Mouse (Mus musculus) lung, postnatal 36 days (tissue): ENCODE results near the gene Zfp111.

Source experiments
- DNase-seq: peaks from one replicate; pipeline ENCODE4 v3.0.0; 2022; ENCODE audit warnings: mixed read lengths

Gene Zfp111

GRCm38 (mm10) chr7:24211343-24211742 lies at the start of gene Zfp111:
Gene Zfp111, minus strand, starts transcription at chr7:24211443.
- no peak for DNase-seq

GRCm38 (mm10) chr7:24260000-24260312 lies 48.7 kb upstream of the Zfp111 start:
- no peak for DNase-seq

DNA sequence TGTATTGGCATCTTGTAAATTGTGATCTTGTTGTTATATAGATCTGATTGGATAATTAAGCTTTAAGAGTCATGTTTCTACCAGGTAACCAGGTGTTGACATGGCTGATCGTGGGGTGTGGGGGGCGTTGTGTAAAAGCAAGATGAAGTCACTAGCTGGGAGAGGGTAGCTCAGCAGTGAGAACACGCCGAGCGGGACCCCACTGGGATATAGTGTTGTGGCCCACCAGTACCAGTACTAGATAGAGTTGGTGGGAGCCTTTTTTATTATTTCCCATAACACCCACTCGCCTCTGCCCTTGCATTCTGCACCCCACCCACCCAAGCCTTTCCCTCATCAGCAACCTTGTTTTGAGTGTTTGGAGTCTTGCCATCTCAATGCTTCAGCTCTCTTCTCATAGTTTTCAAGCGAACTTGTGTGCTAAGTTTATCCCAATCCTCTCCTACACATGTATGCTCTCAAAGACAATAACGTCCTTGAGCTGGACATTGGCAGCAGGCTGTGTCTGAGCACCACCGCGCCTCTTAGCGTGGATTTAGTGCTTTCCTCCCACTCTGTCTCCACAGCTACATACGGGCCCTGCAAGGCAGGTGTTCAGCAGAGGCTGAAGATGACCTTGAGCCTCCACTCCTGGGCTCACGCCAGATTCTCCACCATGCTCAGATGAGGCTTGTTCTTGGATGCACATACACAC lies 48.2 kb upstream of the Zfp111 start:
- peak; percentile 10 for DNase-seq

- DNase-seq, result peak; percentile 95
Measured at GRCm38 (mm10) chr7:24254633-24255474, 43.6 kb upstream of the Zfp111 start, which contains the start of gene Zfp108. Gene Zfp108, plus strand, starts transcription at chr7:24254794.

DNA sequence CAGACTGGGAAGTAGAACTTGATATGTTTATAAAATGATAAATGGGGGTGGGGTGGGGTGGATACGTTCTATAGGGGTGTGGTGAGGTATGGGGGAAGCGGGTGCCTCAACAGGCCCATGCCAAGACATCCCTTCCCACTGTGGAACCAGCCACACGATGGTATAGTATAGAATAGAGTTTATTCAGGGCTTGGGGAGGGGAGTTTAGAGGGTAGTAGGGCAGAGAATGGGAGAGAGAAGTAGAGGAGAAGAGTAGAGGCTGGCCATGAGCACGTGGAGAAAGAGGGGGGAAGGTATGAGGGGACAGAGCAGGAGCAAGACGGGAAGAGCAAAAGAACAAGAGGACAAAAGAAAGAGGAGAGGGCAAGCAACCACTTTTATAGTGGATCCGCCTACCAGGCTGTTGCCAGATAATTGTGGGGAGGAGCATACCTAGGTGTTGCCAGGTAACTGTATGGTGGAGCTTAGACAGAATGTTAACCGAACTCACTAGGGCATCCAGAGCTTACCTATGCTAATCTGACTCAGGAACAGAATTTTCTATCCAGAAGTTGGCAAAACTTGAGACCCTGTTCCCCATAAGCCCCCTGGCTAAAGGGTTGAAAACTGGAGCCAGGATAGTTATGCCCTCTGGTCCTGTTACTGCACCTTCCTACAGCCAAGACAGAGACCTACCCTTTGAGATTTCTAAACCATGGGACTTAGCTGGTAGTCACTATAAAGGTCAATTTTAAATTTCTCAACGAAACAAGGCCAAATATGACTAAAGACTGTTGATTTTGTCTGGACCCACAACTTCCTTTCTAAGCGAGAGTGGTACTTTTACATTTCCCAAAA lies 42.8 kb upstream of the Zfp111 start:
- DNase-seq, result no peak

- DNase-seq, result peak; percentile 81
Measured at GRCm38 (mm10) chr7:24237040-24237791, 26.0 kb upstream of the Zfp111 start, which contains the start of gene Zfp109. Gene Zfp109, minus strand, starts transcription at chr7:24237560.

DNA sequence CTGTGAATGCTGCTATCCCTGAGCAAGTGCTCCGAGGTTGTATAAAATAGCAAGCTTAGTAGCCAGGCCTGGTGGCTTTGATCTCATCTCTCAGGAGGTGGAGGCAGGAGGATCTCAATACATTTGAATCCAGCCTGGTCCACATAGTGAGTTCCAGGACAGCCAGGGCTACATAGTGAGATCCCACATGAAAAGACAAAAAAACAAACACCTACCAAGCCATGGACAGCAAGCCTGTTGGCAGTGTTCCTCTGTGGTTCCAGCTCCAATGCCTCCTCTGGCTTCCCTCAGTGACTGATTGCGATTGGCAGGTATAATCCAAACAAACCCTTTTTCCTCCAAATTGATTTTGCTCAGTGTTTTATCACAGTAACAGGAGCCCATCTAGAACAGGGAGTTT lies 947 bp downstream of the Zfp111 start:
- no peak for DNase-seq

DNA sequence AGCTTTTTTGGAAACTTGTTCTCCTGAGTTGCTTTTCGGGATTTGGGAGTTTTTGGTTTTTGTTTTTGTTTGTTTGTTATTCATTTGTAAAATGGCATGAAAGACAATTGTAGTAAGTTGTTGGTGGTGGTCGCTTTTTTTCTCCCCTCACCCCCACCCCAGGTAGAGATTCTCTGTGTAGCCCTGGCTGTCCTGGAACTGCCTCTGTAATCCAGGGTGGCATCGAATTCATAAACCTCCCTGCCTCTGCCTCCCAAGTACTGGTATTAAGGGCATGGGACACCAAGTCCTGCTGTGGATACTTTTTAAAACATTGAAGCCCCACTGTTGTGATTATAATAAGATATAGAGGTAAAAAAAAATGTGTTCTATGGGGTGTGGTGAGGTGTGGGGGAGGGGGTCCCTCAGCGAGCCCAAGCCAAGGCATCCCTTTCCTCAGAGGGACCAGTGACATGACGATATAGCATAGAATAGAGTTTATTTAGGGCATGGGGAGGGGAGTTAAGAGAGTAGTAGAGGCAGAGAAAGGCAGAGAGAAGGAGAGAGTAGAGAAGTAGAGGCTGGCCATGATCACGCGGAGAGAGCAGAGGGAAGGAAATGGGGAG lies 2.9 kb downstream of the Zfp111 start:
- no peak for DNase-seq

DNA sequence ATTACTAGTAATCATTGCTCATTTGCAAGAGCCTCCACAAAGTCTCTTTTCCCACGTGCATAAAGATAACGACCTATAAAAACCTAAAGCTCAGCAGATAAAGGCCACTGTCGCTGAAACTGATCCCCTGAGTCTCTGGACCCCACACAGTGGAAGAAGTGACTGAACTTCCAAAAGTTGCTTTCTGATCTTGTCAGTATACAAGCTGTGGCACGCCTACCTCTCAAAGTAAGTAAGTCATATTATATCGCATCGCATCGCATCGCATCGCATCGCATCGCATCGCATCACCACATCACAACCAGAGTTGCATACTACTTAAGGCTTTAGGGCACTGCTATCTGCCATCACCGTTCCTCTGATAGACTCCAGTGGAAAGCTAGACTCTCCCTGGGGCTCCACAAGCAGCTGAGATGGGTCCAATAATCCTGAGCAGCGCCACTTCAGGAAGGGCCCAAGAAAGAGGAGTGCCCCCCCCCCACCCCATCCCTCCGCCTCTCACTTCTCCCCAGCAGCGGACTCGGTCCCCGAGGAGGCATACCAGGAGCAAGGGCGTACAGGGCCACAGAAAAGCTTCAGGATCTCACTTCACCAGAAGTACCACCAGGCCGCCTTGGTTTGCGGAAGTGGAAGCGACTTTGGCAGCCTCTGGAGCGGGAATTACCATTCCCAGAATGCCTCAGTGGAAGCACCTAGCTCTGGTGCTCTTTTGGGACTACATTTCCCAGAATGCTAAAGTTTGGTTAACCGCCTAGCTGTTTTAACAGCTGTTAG lies 3.6 kb downstream of the Zfp111 start:
- DNase-seq, result peak; percentile 87

GRCm38 (mm10) chr7:24196961-24197360 lies 14.3 kb downstream of the Zfp111 start:
- no peak for DNase-seq

DNA sequence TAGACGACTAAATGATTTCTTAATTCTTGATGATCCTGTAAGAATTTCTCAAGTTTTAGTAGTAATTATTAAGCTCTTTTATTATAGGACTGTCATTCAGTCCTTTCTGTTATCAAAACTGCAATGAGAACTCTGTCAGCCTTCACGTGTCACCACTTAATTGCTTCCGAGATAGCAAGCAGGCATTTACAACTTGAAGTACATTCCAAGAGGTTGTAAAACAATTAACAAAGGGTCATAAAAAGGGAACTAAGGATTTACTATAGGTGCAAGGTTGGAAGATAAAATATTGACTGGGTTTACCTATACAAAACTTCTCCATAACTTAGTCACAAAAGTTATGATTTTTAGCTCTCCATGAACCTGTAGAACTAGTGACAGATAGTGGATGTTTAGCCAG lies 18.1 kb downstream of the Zfp111 start:
- DNase-seq, result no peak

DNA sequence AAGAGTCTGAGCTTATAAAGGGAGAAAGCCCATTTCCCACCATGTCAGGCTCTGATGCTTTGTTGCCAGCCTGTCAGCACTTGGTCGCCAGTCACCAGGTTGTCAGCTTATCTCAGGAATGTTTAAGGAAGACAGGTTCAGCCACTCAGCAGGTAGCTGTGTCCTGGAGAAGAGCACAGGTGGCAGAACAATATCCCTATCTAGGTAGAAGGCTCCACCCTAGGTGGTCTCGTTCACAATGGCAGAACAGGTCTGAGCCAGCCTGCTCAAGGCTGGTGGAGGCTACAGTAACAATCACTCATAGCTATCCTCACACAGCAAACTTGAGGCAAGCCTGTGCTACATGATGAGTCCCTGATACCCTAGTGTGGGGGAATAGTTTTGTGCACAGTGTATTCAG lies 19.9 kb downstream of the Zfp111 start:
- no peak for DNase-seq

DNA sequence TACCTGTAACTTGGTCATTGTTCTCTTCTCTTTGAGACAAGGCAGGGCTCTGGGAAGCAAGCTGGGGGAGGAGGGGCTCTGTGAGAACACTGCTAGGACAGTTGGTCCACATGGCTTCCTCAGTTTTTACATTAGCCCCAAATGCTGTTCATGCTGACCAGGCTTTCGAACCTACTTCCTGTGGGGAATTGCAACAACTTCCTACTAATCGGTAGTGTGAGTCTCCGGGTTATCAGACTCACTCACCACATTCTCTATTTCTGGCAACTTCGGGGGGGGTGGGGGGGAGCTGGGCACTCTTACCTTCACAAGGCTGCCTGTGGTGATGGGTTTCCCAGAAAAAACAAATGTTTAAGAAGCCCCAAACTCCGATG lies 21.7 kb downstream of the Zfp111 start:
- no peak for DNase-seq

- no peak for DNase-seq
Measured at GRCm38 (mm10) chr7:24188901-24189570, 22.2 kb downstream of the Zfp111 start.

- no peak for DNase-seq
Measured at GRCm38 (mm10) chr7:24187611-24188010, 23.6 kb downstream of the Zfp111 start.

GRCm38 (mm10) chr7:24175337-24175711 lies 35.9 kb downstream of the Zfp111 start:
- no peak for DNase-seq

DNA sequence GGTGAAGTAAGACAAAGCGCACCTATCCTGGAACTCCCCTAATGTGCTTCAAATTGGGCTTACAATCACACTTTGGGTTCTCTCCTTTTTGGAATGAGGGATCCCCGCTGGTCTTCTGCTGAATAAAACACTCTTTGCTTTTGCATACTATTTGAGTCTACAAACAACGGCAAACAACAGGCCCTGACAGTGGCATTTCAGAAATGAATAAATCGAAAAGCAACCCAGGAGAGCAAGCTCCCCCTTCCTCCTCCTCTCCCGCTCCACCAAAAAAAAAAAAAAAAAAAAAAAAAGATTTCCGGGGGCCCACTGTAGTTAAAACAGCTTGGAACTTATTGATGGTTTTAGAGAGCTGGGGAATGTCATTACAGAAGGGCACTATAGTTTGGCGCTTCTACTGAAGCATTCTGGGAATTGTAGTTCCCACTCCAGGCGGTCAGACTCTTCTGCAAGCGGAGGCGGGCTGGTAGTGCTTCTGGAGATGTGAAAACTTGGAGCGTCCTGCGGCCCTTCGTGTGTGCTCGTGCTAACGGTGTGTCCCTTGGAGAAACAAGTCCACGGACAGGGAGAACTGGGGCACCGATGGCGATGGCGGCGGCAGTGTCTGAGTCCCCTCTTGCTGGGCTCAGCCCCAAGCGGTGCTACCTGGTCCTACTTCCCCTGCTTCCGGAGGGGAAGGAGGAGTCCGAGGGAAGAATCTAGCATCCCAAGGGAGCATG lies 36.5 kb downstream of the Zfp111 start, which contains the start of gene Zfp114:
Zfp114 (plus strand) TSS at position 443 of the 719 bp plus-strand sequence.
- peak; percentile 54 for DNase-seq

DNA sequence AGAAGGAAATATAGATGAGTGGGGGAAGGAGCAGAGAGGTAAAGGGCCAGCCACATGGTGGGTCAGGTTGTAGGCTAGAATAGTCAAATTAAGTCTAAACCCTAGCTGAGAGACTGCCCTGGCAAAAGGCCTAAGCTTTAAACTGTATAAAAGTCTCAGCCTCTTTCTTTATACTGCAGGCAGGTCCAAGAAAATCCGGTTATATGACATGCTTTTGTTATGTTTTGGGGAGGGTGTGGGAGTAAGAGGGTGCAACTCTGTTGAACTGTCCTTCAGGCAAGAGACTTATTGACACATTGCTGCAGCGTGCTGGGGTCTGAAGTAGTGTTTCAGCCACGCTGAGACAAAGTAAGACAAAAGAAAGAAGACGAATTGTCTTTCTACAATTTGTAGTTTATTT lies 39.1 kb downstream of the Zfp111 start:
- DNase-seq, result no peak

DNA sequence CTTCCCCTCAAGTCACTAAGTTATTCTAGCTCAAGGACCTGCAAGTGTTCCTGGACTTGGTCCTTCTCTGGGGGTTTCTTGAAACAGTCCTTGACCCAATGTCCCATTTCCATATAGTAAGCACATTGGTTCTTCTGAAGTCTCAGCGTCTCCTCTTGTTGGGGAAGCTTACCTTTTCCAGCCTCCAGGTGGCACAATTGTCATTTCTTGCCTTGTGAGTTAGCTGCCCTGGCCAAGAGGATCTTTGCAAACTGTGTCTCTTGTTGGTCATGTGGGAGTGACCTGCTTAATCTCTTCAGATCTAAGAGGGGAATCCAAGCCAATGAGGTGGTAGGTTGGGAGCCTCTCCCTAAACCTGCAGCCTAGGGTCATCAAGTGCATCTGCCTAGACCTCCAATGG lies 58.0 kb downstream of the Zfp111 start:
- DNase-seq, result peak; percentile 10
